Mouse (Mus musculus) embryonic stem cell, embryonic (primary cell): Measurements from ENCODE around the gene Stag2.

Experiments
- CTCF ChIA-PET, 4 experiments: fragments of 300-600 bp in 2 of 4; fragments of 350-600 bp in 2 of 4; sonication (Branson Sonifier 250); formaldehyde crosslinking; loops; one replicate each; lab custom pipeline; 2022; ENCODE audit warnings: inconsistent platforms in 2 of 4; lab: Charles Lee
- POLR2A ChIA-PET, 4 experiments: fragments of 300-600 bp in 2 of 4; fragments of 350-600 bp in 2 of 4; sonication (Branson Sonifier 250); formaldehyde crosslinking; loops; one replicate each; lab custom pipeline; 2022; ENCODE audit warnings: antibody characterized with exemption in 4 of 4, inconsistent platforms in 1 of 4; lab: Charles Lee

Gene Stag2

GRCm38 (mm10) chrX:42187590-42187989, 38.5 kb downstream of the Stag2 start:
- ChIA-PET POLR2A (no interaction called here), CTCF (no interaction called here)

- CTCF ChIA-PET, result no interaction called here
- POLR2A ChIA-PET, result no interaction called here
Measured at GRCm38 (mm10) chrX:42188825-42189426, 39.8 kb downstream of the Stag2 start.

GRCm38 (mm10) chrX:42194608-42195007, 45.5 kb downstream of the Stag2 start:
- POLR2A ChIA-PET, result interaction anchor here in 1 of 4 experiments (0.5 to 1.1 kb wide), 2 partner anchors 125 to 145 kb away, joined by 3 to 4 read pairs; no protein-coding TSS in a partner anchor

GRCm38 (mm10) chrX:42202482-42202881, 53.4 kb downstream of the Stag2 start:
- ChIA-PET CTCF (no interaction called here), POLR2A (no interaction called here)

More at GRCm38 (mm10) chrX:42194608-42195007, 45.5 kb downstream of the Stag2 start:
- CTCF ChIA-PET, result no interaction called here

- CTCF ChIA-PET, result interaction anchor here in 1 of 4 experiments (0.7 kb wide), 1 partner anchor 518 kb away, joined by 14 read pairs; no protein-coding TSS in a partner anchor
- POLR2A ChIA-PET, result interaction anchor here in 1 of 4 experiments (1.5 kb wide), 1 partner anchor 20 kb away, joined by 3 read pairs; no protein-coding TSS in a partner anchor
Measured at GRCm38 (mm10) chrX:42215742-42216141, 66.6 kb downstream of the Stag2 start.

GRCm38 (mm10) chrX:42250342-42250741, 101.2 kb downstream of the Stag2 start:
- CTCF ChIA-PET, result no interaction called here
- POLR2A ChIA-PET, result no interaction called here

GRCm38 (mm10) chrX:42272713-42273112, 123.6 kb downstream of the Stag2 start:
- ChIA-PET POLR2A (no interaction called here), CTCF (interaction anchor here in 1 of 4 experiments (0.6 kb wide), 1 partner anchor 10 kb away, joined by 3 read pairs; no protein-coding TSS in a partner anchor)

- CTCF ChIA-PET, result no interaction called here
Measured at GRCm38 (mm10) chrX:42290215-42290614, 141.1 kb downstream of the Stag2 start.

GRCm38 (mm10) chrX:42315231-42315630, 166.1 kb downstream of the Stag2 start:
- POLR2A ChIA-PET, result no interaction called here
- CTCF ChIA-PET, result no interaction called here

More at GRCm38 (mm10) chrX:42290215-42290614, 141.1 kb downstream of the Stag2 start:
- POLR2A ChIA-PET, result interaction anchor here in 1 of 4 experiments (0.5 kb wide), 1 partner anchor 314 kb away, joined by 3 read pairs; no protein-coding TSS in a partner anchor

GRCm38 (mm10) chrX:42320424-42320823, 171.3 kb downstream of the Stag2 start:
- POLR2A ChIA-PET, result no interaction called here
- CTCF ChIA-PET, result no interaction called here

- ChIA-PET POLR2A (no interaction called here), CTCF (no interaction called here)
Measured at GRCm38 (mm10) chrX:42321200-42321773, 172.2 kb downstream of the Stag2 start.

GRCm38 (mm10) chrX:42324848-42325247, 175.7 kb downstream of the Stag2 start:
- CTCF ChIA-PET, result no interaction called here

More at GRCm38 (mm10) chrX:42324848-42325247, 175.7 kb downstream of the Stag2 start:
- POLR2A ChIA-PET, result no interaction called here
